Mouse (Mus musculus) forelimb bud, embryonic 11.5 days (tissue): ENCODE results near the gene Eif4e.
A peak's percentile ranks its signal among the peaks of the same experiment; 100 is the strongest.

ENCODE experiments used
- DNase-seq: peaks from one replicate; pipeline ENCODE4 v3.0.0-alpha.2; 2012; ENCODE audit warnings: low read depth, low spot score

Gene Eif4e

DNA sequence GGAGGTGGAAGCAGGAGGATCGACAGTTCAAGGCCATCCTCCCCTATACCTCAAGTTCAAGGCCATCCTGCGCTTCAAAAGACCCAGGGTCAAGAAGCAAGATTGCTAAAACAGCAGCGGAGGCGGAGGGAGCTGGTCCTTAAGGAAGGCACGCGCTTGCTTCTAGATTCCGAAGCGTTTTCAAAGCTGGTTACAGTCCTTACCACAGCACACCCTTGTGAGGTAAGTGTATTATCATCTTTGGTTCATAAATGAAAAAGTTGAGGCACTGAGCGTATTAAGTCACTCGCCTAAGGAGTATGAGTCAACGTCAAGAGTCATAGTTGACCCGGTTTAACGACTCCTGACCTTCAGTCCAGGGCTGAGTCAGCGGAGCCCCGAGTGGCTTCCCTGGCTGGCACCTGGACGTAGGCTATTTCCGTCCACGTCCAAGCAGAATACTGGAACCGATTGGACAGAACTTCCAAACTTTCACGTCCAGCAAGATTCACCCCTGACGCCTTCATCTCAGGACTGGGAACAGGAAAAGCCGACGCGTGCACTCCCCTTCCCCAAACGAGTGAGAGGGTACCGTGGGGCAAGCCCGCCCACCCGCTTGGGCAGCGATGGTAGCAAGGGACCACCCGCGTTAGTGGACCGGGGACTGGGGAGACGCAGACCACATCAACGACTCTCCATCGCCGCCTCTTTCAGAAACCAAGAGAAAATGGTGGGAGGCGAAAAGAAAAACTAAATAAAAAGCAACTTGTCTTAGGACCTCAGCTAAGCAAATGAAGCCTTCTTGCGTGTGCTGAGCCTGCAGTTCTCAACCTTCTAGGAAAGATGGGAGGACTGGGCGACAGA lies at the start of gene Eif4e:
Gene Eif4e (plus strand): TSS at position 107 of the 843 bp plus-strand sequence.
- DNase-seq = peak; percentile 41

DNA sequence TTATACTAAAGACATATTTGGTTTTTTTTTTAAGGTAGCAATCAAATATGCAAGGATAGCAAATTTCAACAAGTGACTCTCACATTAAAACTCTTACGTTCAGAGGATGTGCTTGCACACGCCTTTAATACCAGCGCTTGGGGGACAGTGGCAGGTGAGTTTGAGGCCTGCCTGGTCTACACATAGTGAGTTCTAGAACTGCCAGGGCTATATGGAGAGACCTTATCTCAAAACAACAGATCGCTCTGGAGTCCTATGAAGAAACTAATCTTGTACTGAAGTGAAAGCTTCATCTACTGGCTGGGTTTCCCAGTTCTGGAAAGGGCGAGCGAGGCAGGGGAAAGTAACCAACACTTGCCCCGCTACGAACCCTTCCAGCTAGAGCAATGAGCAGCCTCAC lies 46.5 kb upstream of the Eif4e start:
- no peak for DNase-seq

DNA sequence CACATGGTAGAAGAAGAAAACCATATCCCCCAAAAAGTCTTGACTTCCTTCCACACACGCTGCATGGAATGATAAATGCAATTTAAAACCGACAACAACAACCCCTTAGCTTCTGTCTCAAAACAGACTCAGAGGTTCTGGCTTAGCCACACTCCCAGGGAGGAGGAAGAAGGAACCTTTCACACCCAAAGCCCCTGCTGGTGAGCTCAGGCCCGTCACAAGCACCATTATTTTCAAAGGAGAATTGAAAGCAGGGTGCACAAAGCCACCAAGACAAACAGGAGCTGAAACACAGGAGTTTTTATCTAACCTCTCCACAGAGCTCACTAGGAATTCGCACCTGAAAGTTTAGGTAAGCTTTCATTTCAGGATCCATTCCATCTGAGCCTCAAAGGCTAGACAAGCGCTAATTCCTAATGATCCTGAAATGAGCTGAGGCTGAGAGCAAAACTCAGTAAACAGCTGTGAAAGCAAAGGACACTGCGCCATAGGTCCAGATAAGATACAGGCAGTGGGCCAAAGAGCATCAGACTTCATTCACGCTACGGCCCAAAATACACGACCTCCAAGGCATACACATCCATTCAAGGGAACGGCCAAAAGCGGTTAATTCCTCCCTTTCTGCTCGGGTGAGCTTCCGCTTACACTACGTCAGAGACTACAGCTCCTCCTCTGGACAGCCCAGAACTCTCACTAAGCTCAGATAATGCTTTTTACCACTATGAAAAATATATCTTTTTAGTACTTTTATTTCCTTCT lies 44.3 kb upstream of the Eif4e start:
- no peak for DNase-seq

DNA sequence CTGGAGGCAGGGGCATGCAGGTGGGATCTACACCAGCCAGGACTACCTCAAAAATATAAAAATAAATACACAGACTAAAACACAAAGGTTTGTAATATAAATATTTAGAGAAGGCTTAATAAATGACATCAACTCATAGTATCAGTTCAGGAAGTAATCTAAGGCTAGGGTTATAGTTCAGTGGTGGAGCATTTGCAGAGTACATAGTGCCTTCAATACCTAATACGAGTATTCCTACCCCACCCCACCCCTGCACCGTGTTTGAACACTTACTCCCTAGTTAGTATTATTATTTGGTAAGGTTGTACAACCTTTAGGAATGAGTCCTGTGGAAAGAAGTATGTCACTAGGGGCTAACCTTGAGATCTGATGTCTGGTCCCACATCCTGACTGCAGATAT lies 42.7 kb upstream of the Eif4e start:
- no peak for DNase-seq

DNA sequence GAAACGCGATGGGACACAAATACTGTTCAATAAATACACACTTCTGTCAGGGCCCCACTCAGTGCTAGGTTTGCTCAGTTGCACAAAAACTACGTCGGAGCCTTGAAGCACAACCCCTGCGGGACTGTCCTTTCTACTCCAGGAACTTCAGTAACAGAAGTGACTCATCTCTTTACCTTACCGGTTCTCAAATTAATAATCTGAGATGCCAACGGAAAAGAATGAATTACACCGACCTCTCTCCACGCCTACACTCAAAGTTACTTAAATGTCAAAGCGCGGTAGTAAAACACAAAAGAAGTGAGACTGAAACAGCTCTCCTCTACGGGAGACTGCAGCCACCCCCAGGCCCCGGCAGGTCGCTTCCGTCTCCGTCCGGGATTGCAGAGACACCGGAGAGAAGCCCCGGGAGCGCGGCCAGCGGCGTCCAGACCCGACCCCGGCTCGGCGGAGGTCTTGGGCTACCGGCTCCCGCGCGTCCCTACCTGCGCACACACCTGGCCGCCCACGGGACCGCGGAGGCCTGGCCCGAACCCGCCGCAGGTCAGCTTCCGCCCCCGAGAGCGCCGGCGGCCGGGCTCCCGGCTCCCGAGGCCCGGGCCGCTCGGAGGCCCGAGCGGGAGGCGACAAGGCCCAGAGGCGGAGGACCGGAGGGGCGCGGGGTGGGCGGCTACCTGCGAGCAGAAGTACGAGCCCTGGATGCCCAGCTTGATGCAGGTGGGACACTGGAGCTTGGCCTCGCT lies 37.2 kb upstream of the Eif4e start:
- DNase-seq = no peak

DNA sequence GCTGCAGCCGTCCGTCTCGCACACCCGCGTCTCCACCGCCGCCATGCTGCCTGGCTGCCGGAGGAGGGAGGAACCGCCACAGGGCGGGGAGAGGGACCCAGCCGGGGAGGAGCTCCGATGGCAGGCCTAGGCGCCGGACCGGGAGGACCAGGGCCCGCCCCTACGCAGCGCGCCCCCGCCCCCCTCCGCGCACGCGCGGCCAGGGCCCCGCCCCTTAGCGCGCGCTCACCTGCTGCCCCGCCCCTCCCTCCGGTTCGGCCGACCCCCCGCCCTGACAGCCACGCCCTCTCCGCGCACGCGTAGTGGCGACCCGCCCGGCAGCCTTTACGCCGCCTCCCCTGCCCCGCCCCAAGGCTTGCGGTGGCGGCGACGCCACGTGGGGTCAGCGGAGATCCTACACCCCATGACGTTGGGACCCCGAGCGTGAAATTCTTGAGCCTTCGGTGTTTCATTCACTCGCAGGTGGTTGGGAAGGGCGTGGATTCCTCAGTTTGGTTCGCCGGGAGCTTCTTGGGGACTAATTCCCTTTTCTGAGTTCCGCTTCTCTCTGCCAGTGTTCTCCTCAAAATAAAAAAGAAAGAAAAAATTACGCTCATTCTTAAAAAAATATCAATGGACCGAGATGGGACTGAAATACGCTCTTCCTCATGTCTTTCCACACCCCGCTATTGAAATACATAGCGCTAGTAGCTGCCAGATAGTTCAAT lies 36.5 kb upstream of the Eif4e start, which contains the start of gene Metap1:
Gene Metap1 (minus strand): TSS at position 189 of the 707 bp plus-strand sequence.
- DNase-seq = peak; percentile 90

DNA sequence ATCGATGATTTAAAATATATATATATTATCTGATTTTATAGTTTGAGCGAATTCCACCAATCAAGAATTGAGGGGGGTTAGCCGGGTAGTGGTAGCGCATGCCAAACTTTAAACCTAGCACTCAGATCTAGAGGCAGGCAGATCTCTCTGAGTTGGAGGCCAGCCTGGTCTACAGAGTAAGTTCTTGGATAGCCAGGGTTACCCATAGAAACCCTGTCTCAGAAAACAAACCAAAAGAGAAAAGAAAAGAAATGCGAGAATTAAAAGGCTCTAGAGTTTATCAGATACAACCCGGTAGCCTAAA lies 36.0 kb upstream of the Eif4e start:
- no peak for DNase-seq

DNA sequence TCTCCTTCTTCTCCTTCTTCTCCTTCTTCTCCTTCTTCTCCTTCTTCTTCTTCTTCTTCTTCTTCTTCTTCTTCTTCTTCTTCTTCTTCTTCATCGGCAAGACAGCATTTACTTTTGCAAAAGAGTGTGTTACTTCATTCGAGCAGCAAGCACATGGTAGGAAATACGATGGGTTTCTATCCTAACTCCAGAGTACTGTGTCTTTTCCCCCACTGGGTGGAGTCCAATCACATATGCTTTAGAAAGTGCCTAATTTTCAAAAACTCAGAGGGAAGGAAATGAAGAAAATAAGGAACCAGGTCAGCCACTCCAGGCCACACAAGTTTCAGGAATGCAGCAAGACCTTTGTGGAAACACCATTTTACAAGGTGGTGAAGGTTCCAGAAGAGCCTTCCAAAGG lies 32.3 kb upstream of the Eif4e start:
- no peak for DNase-seq

DNA sequence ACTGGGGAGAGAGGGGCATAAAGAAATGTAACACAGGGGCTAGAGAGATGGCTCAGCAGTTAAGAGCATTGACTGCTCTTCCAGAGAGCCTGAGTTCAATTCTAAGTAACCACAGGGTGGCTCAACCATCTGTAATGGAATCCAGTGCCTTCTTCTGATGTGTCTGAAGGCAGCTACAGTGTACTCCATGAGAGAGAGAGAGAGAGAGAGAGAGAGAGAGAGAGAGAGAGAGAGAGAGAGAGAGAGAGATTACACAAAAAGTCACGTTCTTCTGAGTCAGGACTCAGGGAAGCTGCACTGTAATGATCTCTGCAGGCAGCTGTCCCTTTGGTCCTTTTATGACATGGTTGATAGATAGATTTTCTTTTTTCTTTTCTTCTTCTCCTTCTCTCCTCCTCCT lies 31.4 kb upstream of the Eif4e start:
- DNase-seq = no peak

DNA sequence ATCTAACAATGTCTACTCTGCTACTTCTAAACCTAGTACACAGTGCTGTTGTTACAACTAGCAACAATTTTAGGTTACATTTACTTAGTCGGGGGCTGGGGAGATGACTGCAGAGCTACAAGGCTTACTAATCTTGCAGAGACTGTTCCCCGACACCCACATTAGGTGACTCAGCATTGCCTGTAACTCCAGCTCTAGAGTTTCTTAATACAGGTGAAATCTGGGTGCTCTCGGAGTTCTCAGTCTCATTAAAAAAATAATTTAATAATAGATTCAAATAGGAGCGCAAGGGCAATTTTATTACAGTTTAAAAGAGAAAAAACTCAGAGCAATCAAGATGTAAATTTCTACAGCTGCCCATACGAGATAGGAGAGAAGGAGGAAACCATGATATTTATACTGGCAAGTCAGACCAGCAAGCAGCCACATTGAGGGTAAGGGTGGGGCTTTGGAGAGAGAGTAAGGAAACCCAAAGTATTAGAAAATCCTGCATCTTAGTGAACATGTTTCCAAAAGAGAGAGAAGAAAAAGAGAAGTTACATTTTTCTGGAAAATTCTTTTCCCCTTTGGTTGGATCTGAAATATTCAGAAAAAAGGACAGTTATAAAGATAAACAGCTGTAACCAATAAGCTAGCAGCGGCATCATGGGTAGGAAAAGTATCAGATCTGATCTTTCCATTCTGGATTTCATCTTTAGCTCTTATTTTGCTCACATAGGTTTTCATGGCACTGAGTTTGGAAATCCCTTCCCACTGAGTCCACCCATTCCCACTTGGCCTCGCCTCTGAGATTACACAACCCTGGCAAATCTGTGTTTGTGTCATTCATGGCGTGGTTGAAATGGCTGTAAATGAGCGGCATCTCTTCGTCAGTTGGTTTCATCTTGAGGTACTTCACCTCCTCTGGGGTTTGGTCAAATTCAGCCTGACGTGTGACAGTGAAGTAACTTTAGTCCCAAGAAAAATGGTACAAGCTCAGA lies 30.5 kb upstream of the Eif4e start:
- DNase-seq = no peak

DNA sequence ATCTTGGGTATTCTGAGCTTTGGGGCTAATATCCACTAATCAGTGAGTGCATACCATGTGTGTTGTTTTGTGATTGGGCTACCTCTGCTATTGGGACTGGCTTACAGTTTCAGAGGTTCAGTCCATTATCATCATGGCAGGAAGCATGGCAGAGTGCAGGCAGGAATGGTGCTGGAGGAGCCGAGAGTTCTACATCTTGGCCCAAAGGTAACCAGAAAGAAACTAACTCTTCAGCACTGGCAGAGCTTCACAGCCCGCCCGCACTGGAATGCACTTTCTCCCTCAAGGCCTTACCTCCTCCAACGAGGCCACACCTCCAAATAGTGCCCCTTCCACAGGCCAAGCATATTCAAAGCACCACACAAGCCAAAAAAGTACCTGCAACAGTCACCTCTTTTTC lies 27.2 kb upstream of the Eif4e start:
- no peak for DNase-seq

DNA sequence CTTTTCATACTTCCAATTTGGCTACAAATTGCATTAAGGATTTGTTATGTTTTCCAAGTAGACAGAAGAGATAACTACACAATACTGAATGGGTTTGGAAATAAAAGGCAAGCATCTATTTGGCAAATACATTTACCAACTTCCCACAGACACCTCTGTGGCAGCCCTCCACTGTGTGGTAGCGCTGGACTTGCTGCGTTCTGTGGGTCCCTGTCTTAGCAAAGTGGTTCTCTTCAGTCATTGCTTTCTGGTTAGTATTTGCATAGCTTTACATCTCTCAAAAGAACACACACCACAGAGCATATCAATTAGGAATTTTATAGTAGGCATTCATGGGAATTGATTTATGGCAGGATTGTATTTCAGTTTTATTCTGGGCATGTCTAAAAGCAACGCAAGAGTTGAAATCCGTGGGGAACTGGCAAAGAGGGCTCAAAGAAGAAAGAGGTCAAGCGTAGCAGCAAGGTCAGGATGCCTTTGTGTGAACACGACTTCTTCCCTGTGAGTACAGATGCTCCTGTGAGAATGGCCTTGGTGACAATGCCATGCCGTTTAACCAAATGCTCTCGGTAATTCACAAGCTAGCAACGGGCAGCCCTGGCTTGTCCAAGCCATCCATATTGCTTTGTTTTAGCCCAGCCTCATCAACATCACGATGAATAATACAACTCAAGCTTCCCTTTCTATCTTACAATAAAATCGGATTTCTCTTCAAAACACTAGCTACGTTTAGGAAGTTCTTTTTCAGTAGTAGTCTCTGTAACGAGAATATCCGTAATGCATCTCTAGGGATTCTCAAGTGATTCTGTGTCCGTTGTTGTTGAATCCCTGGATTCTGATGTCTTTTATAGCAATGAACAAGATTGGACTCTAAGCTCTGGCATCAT lies 25.9 kb upstream of the Eif4e start:
- no peak for DNase-seq

DNA sequence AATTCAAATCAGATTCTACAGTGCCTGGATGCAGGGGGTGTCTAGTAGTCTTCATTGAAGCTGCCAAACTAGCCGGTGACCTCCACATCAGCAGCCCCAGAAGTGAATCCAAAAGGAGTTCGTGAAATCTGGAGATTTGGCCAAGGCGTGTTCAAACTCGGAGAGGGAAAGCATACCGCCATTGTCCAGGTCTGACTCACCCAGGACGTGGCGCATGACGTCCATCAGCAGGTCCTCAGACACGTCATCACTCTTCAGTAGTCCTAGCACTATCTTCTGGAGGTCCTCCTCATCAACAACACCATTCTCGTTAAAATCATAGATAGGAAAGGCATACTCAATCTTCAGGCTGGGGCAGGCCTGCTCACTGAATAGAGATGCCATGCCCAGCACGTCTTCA lies 22.2 kb upstream of the Eif4e start:
- DNase-seq = no peak

DNA sequence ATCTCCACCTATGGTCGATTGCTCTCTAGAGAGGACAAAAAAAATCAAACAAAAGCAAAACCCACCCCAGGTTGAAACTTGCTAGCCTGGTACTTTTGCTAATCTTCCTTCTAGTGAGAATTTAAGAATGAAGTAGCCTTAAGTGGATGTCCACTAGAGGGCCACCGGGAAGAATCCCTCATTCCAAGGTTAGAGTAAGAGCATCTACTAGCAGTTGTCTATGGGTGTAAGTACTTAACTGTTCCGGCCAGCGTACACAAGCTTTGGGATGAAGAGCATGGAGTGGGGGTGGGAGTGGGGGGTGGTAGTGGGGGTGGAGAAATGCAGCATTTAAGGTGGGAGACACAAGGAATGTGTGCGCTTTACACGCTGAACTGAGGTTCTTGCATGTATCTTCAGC lies 19.2 kb upstream of the Eif4e start:
- no peak for DNase-seq

DNA sequence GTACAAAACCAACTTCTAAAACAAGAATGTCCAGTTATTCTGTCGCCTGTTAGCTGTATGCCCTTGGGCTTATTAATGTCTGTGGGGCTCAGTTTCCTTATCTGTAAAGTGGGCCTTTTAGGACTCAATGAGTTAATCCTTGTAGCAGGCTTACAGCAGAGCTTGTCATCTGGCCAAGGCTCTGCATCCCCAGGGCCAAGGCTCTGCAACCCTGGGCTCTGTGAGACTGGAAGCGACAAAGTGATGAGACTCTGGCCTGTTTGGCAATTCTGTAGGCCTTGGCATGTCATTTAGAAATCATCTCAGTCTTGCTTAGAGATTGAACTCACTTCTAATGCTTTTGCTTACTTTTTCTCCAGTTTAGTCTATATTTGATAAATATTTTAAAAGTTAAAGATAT lies 16.4 kb upstream of the Eif4e start:
- no peak for DNase-seq

DNA sequence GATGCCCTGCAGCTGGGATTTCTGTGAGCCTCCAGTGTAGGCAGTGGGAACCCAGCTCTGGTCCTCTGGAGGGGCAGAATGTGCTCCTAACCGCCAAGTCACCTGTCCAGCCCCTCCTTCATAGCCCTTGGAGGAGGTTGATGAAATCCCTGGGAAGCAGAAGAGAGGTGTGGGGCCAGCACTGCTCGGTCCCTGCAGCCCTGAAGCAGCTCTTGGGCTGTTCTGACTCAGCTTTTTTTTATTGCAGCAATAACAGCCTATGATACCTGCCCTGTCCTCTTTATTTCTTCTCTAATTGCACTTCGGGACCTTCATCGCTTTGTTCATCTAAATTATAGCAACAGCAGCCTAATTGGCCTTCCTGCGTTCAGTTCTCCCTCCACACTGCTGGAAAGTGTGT lies 15.5 kb upstream of the Eif4e start:
- no peak for DNase-seq

DNA sequence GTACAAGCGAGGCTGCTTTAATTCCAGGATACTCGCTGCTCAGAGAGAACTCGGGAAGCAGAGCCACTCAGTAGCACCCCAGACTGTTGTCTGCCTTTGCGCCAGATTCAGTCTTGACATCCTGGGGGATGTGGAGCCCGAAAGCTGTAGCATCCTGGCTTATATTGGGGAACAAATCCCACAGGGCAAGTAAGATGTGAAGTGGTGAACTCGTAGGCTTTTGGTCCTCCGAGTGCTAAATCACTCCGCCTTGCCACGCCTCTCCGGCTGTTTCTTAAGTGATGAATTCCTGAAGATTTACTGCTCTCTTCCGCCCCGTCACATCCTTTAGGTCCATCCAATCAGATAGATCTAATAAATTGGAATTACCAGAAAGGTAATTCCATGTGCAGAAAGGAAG lies 12.7 kb upstream of the Eif4e start:
- DNase-seq = peak; percentile 28

DNA sequence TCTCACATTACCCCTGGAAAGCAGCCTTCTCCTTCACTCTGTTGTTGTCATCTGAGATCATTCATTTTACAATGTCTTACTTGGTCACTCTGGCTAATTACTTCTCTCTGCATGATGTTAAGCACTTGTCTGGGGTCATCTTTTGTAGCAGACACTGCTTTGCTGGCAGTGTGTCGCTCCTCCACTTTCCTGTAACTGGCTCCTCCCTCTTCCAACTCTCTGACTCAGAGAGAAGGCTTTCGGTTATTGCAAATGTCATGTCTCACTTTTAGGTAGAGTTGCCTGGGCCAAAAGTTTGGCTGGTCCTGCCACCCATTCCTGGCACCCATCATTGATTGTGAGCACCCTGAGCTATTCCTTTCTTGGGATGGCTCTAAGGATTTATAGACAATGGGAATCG lies 11.2 kb upstream of the Eif4e start:
- DNase-seq = no peak

DNA sequence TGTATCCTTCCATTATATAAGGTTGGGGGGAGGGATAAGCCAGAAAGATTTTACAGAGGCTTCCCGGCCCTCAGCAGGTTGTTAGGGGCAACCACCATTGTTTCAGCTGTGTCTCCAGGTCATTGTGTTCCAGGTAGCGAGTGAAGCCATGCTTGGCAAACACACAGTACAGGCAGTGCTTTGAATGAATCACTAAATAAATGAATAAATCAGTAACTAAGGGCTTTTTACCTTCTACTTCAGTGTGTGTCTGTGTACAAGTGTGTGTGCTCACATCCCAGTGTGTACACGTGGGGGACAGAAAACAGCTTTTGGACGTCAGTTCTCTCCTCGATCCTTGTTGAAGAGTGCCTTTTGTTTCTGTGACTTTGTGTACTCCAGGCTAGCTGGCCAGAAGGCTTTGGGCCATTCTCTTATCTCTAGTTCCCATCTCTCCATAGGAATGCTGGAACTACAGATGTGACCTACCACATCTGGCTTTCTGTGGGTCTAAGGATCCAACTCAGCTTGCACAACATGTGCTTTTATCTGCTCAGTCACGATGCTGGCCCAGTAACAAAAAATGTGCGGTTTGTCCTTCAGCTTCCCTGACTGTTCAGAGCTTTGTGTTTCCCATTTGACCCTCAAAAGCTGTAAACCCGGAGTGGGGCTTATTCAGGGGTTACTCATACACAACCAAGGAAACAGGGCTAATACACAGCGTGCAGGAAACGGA lies 10.2 kb upstream of the Eif4e start:
- no peak for DNase-seq
